ENCODE assay signal across 16 mouse cellular contexts in genomic region chr5:53561160-53561559, GRCm38 (mm10).
"Had no signal": no experiment of that assay in that cellular context is flagged by ENCODE, and none has a peak within 500 bp of the region (broad histone marks: within the 10 kb centered on the region; RNA-seq: fewer than 3 reads in every experiment).

No protein-coding gene starts in this region.

- H3K9me3 ChIP-seq: neural tube, embryonic 13.5 days; neural tube, embryonic 15.5 days; stomach, embryonic 15.5 days had no signal

- H3K27me3 ChIP-seq: neural tube, embryonic 13.5 days; neural tube, embryonic 15.5 days; stomach, embryonic 15.5 days had no signal

- H3K4me2 ChIP-seq: neural tube, embryonic 13.5 days; neural tube, embryonic 15.5 days; stomach, embryonic 15.5 days had no signal

- H3K36me3 ChIP-seq: neural tube, embryonic 13.5 days; neural tube, embryonic 15.5 days; stomach, embryonic 15.5 days had no signal

- H3K9ac ChIP-seq: neural tube, embryonic 13.5 days; neural tube, embryonic 15.5 days; stomach, embryonic 15.5 days had no signal

- H3K27ac ChIP-seq: neural tube, embryonic 13.5 days; neural tube, embryonic 15.5 days; stomach, embryonic 15.5 days; stomach, postnatal 0 days had no signal

- H3K4me3 ChIP-seq: neural tube, embryonic 13.5 days; neural tube, embryonic 15.5 days; stomach, embryonic 15.5 days had no signal

- DNase-seq: retina, postnatal 1 day; right cerebral cortex, adult 18-20 months; right cerebral cortex, postnatal 14 days; right cerebral cortex, postnatal 25 days; right cerebral cortex, postnatal 4 days; spleen, adult 18-20 months; thymus, adult 18-20 months; thymus, adult 2 months; thymus, postnatal 14 days; thymus, postnatal 25 days; thymus, postnatal 36 days; thymus, postnatal 4 days had no signal

- H3K4me1 ChIP-seq: neural tube, embryonic 13.5 days; neural tube, embryonic 15.5 days; stomach, embryonic 15.5 days had no signal
